Mouse (Mus musculus): ENCODE data around the gene Fstl4.

DNA sequence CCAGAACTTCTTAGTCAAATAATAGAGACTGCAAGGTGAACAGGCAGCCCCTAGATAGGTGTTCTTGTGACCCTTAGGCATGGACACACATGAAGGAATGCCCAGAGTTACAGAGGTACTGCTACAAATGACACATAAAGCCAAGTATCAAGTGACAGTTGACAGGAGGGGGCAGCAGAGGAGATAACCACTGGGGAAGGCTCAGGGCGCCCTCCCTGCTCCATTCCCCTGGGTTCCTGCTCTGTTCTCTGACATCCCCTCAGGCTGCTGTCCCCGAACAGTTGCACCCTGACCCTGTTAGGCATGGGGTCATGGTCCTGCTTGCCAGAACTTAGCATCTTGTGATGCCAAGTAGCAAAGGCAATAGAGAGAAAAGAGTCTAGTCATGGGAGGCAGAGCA lies 402.0 kb downstream of the Fstl4 start:
- TF ChIP-seq CTCF (IDR thresholded peaks at IDR 0.05; ENCODE audit: low read depth, low read length): no peak
- no peak for TF ChIP-seq POLR2A (IDR thresholded peaks at IDR 0.05; ENCODE audit: extremely low read depth, insufficient read depth, low read length)

Data from liver, adult 2 months (tissue).